Mouse (Mus musculus) CH12.LX (cell line): ENCODE results near the gene Miox. TPM values are rescaled to one million over a fixed set of nuclear protein-coding genes. Genes with fewer than 3 reads are reported as not detected.
A peak's percentile ranks its signal among the peaks of the same experiment; 100 is the strongest.

Experiments used
- DNase-seq: peaks from one replicate; pipeline ENCODE4 v3.0.0-alpha.2; 2013; ENCODE audit errors: extremely low read depth
- H3K27ac ChIP-seq: 2 replicates; pipeline ENCODE4 v1.5.1; 2012; ENCODE audit warnings: low read depth, mild to moderate bottlenecking, control low read depth, moderate library complexity; ENCODE audit not compliant: insufficient read depth
- H3K27me3 ChIP-seq: replicated peaks from 2 replicates; pipeline ENCODE3; 2012; ENCODE audit warnings: inconsistent platforms
- H3K36me3 ChIP-seq, 2 experiments: replicated peaks in 1 of 2; 2 replicates each; pipeline versions ENCODE3 to v1.6.1; 2012; ENCODE audit warnings: inconsistent platforms in 1 of 2, low read length in 1 of 2, mild to moderate bottlenecking in 1 of 2, mixed read lengths in 1 of 2, moderate library complexity in 1 of 2; ENCODE audit not compliant: control insufficient read depth in 1 of 2, insufficient read depth in 1 of 2
- H3K4me1 ChIP-seq, 2 experiments: 2 replicates each; pipeline ENCODE4 v1.6.1; 2012; ENCODE audit warnings: inconsistent platforms in 1 of 2, moderate library complexity in 1 of 2; ENCODE audit not compliant: insufficient read depth in 2 of 2, control insufficient read depth in 1 of 2
- H3K4me2 ChIP-seq: 2 replicates; pipeline ENCODE4 v1.6.1; 2012; ENCODE audit warnings: low read depth, mild to moderate bottlenecking, control low read depth; ENCODE audit not compliant: poor library complexity, insufficient read depth, severe bottlenecking
- H3K4me3 ChIP-seq, 3 experiments: fragments of 150-350 bp in 1 of 3; sonication (generic) in 1 of 3; replicated peaks in 1 of 3; 2 replicates each; pipeline versions ENCODE3 to v1.5.1; 2011 to 2012; ENCODE audit warnings: low read depth in 2 of 3, low read length in 2 of 3, mild to moderate bottlenecking in 2 of 3, moderate library complexity in 2 of 3, control low read depth in 1 of 3, improper control_type of control experiment in 1 of 3, inconsistent platforms in 1 of 3, mixed read lengths in 1 of 3; ENCODE audit not compliant: poor library complexity in 1 of 3
- H3K79me2 ChIP-seq: replicated peaks from 2 replicates; pipeline ENCODE4 v1.6.1; 2012; ENCODE audit warnings: mild to moderate bottlenecking, moderate library complexity; ENCODE audit not compliant: control insufficient read depth, poor library complexity, insufficient read depth, severe bottlenecking; ENCODE audit errors: extremely low read depth
- H3K9ac ChIP-seq: 2 replicates; pipeline ENCODE4 v1.6.1; 2012; ENCODE audit warnings: low read depth, mild to moderate bottlenecking, control low read depth, moderate library complexity; ENCODE audit not compliant: insufficient read depth
- H3K9me3 ChIP-seq: replicated peaks from 2 replicates; pipeline ENCODE3; 2012; ENCODE audit warnings: low read length, inconsistent platforms, mixed read lengths
- BHLHE40 ChIP-seq: IDR thresholded peaks from 2 replicates; pipeline ENCODE4 v1.6.1; 2011; ENCODE audit warnings: mild to moderate bottlenecking, low read depth, low read length, improper control_type of control experiment
- CHD1 ChIP-seq: IDR thresholded peaks from 2 replicates; pipeline ENCODE4 v1.6.1; 2012; ENCODE audit warnings: low read depth, low read length, improper control_type of control experiment, inconsistent platforms
- CTCF ChIP-seq, 2 experiments: IDR thresholded peaks in 1 of 2; conservative IDR thresholded peaks in 1 of 2; 2 replicates each; pipeline ENCODE4 v1.5.1; 2011 to 2012; ENCODE audit warnings: low read depth in 2 of 2, low read length in 2 of 2, improper control_type of control experiment in 1 of 2, inconsistent platforms in 1 of 2, mild to moderate bottlenecking in 1 of 2, moderate library complexity in 1 of 2
- E2F4 ChIP-seq: IDR thresholded peaks from 2 replicates; pipeline ENCODE4 v1.6.1; 2011; ENCODE audit warnings: low read depth, low read length, improper control_type of control experiment; ENCODE audit not compliant: insufficient replicate concordance
- ELF1 ChIP-seq: IDR thresholded peaks from 2 replicates; pipeline ENCODE4 v1.6.1; 2014; ENCODE audit warnings: low read depth, mild to moderate bottlenecking, inconsistent platforms, low read length, improper control_type of control experiment
- EP300 ChIP-seq: IDR thresholded peaks from 2 replicates; pipeline ENCODE4 v1.6.1; 2011; ENCODE audit warnings: low read length, improper control_type of control experiment
- ETS1 ChIP-seq: conservative IDR thresholded peaks from 2 replicates; pipeline ENCODE4 v1.6.1; 2012; ENCODE audit warnings: low read depth, mild to moderate bottlenecking, inconsistent platforms, low read length, improper control_type of control experiment, moderate library complexity
- HCFC1 ChIP-seq: IDR thresholded peaks from 2 replicates; pipeline ENCODE4 v1.6.1; 2012; ENCODE audit warnings: low read depth, mild to moderate bottlenecking, inconsistent platforms, low read length, improper control_type of control experiment
- JUND ChIP-seq: conservative IDR thresholded peaks from 2 replicates; pipeline ENCODE4 v1.6.1; 2011; ENCODE audit warnings: low read depth, low read length, improper control_type of control experiment
- KAT2A ChIP-seq: IDR thresholded peaks from 2 replicates; pipeline ENCODE4 v1.6.1; 2012; ENCODE audit warnings: low read length, improper control_type of control experiment, inconsistent platforms; ENCODE audit not compliant: insufficient replicate concordance
- MAFK ChIP-seq: IDR thresholded peaks from 2 replicates; pipeline ENCODE4 v1.6.1; 2011; ENCODE audit warnings: low read length, improper control_type of control experiment; ENCODE audit not compliant: insufficient replicate concordance
- MAX ChIP-seq: IDR thresholded peaks from 2 replicates; pipeline ENCODE4 v1.6.1; 2011; ENCODE audit warnings: low read length, improper control_type of control experiment
- MAZ ChIP-seq: IDR thresholded peaks from 2 replicates; pipeline ENCODE4 v1.6.1; 2012; ENCODE audit warnings: low read depth, mild to moderate bottlenecking, inconsistent platforms, low read length, improper control_type of control experiment, moderate library complexity
- MEF2A ChIP-seq: IDR thresholded peaks from 2 replicates; pipeline ENCODE4 v1.6.1; 2014; ENCODE audit warnings: low read depth, mild to moderate bottlenecking, inconsistent platforms, low read length, improper control_type of control experiment, borderline replicate concordance
- MYC ChIP-seq: IDR thresholded peaks from 2 replicates; pipeline ENCODE4 v1.6.1; 2011; ENCODE audit warnings: low read depth, mild to moderate bottlenecking, improper control_type of control experiment, low read length
- NELFE ChIP-seq: IDR thresholded peaks from 2 replicates; pipeline ENCODE4 v1.6.1; 2011; ENCODE audit warnings: low read depth, low read length, improper control_type of control experiment
- NRF1 ChIP-seq: IDR thresholded peaks from 2 replicates; pipeline ENCODE4 v1.6.1; 2014; ENCODE audit warnings: low read depth, mild to moderate bottlenecking, inconsistent platforms, low read length, improper control_type of control experiment, moderate library complexity
- PAX5 ChIP-seq: IDR thresholded peaks from 2 replicates; pipeline ENCODE4 v1.6.1; 2012; ENCODE audit warnings: low read length, inconsistent platforms, mixed read lengths
- POLR2AphosphoS2 ChIP-seq: IDR thresholded peaks from 2 replicates; pipeline ENCODE4 v1.6.1; 2011; ENCODE audit warnings: low read depth, low read length, improper control_type of control experiment
- RAD21 ChIP-seq: IDR thresholded peaks from 2 replicates; pipeline ENCODE4 v1.6.1; 2011; ENCODE audit warnings: low read depth, mild to moderate bottlenecking, low read length, improper control_type of control experiment, moderate library complexity
- RCOR1 ChIP-seq: conservative IDR thresholded peaks from 2 replicates; pipeline ENCODE4 v1.6.1; 2012; ENCODE audit warnings: low read depth, mild to moderate bottlenecking, inconsistent platforms, low read length, improper control_type of control experiment
- SIN3A ChIP-seq: IDR thresholded peaks from 2 replicates; pipeline ENCODE4 v1.6.1; 2012; ENCODE audit warnings: low read length, improper control_type of control experiment, inconsistent platforms
- SMC3 ChIP-seq: IDR thresholded peaks from 2 replicates; pipeline ENCODE4 v1.6.1; 2011; ENCODE audit warnings: low read depth, low read length, improper control_type of control experiment
- TBP ChIP-seq: conservative IDR thresholded peaks from 2 replicates; pipeline ENCODE4 v1.6.1; 2011; ENCODE audit warnings: low read depth, low read length, improper control_type of control experiment
- TCF12 ChIP-seq: IDR thresholded peaks from 2 replicates; pipeline ENCODE4 v1.6.1; 2014; ENCODE audit warnings: low read depth, mild to moderate bottlenecking, inconsistent platforms, low read length, improper control_type of control experiment
- ZKSCAN1 ChIP-seq: IDR thresholded peaks from 2 replicates; pipeline ENCODE4 v1.6.1; 2012; ENCODE audit warnings: low read depth, inconsistent platforms, low read length, improper control_type of control experiment, borderline replicate concordance
- ZNF384 ChIP-seq: IDR thresholded peaks from 2 replicates; pipeline ENCODE4 v1.6.1; 2012; ENCODE audit warnings: low read depth, low read length, improper control_type of control experiment, inconsistent platforms
- dilution Hi-C: fragments of 300-500 bp; cut with MboI; formaldehyde crosslinking; loops from 2 replicates; pipeline ENCODE4 v1.14.3; 2020; ENCODE audit warnings: low sequenced_read_pairs; ENCODE audit not compliant: extremely low pct_unique_long_range_greater_than_20kb, extremely low pct_ligation_motif_present
- in situ Hi-C: fragments of 300-500 bp; cut with MboI; formaldehyde crosslinking; loops from 3 replicates; pipeline ENCODE4 v1.14.3; 2019; ENCODE audit warnings: low sequenced_read_pairs, low pct_ligation_motif_present, low pct_unique_long_range_greater_than_20kb, mixed read lengths
- polyA plus RNA-seq: library from polyadenylated mRNA; unstranded; fragments of >175 nt; gene quantifications from 2 replicates; pipeline ENCODE4 v1.2.1, GENCODE M21; 2012; ENCODE audit warnings: low read depth; ENCODE audit not compliant: insufficient read length
- total RNA-seq, 2 experiments: library from RNA; depleted of rRNA; stranded (reverse); fragments of 300-350 nt in 1 of 2; fragments of >200 nt in 1 of 2; gene quantifications; 2 replicates each; pipeline ENCODE4 v1.2.3; 2012 to 2014

Miox gene
- total and polyA plus RNA-seq, 3 experiments, result not detected

DNA sequence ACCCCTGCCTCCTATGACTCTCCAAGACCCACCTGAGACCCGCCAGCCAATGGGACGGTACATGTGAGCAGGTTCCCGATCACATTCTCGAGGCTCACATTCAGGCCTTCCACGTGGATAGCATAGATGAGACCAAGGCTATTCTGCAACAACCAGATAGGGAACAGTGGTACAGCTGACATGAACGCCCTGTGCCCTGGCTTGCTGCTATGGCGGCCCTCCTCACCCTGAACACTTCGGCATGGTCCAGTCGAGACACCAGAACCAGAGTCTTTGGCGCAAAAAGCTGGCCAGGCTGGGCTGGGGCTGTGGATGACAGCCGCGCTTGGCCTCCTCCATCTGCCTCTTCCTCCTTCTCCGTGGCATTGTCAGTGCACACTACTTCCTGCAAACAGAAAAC is 26.7 kb upstream of the Miox start:
- no peak for TF ChIP-seq MAX
- TF ChIP-seq RAD21, result no peak
- TF ChIP-seq CHD1, result no peak
- no peak for TF ChIP-seq NELFE
- TF ChIP-seq MEF2A, result no peak
- TF ChIP-seq ELF1, result no peak
- no peak for TF ChIP-seq ZKSCAN1
- no peak for TF ChIP-seq TBP
- TF ChIP-seq CTCF (conservative IDR thresholded peaks at IDR 0.05 in 1 of 2, IDR thresholded peaks at IDR 0.05 in 1 of 2; ENCODE audit: low read depth in 2 of 2, low read length in 2 of 2), result no peak
- TF ChIP-seq MAFK, result no peak
- TF ChIP-seq HCFC1, result no peak
- no peak for TF ChIP-seq E2F4
- no peak for TF ChIP-seq NRF1
- no peak for TF ChIP-seq JUND
- no peak for TF ChIP-seq RCOR1
- TF ChIP-seq MAZ, result no peak
- TF ChIP-seq ZNF384, result no peak
- in situ Hi-C loops, result no loop called here
- H3K27ac ChIP-seq, result no peak overlapping the region
- peaks cover 11% of the 10 kb centered on the region; the same call in 1 of the 2 replicates for H3K79me2 ChIP-seq
- H3K36me3 ChIP-seq, result peaks cover 46 to 61% of the 10 kb centered on the region in 2 experiments
- H3K9me3 ChIP-seq, result no peaks in the 10 kb centered on the region
- DNase-seq, result no peak
- dilution Hi-C loops, result no loop called here
- peaks cover 28 to 54% of the 10 kb centered on the region in 2 experiments for H3K4me1 ChIP-seq
- no peak overlapping the region for H3K4me2 ChIP-seq
- no peak overlapping the region for H3K9ac ChIP-seq
- no peaks in the 10 kb centered on the region for H3K27me3 ChIP-seq
- no peak overlapping the region for H3K4me3 ChIP-seq

DNA sequence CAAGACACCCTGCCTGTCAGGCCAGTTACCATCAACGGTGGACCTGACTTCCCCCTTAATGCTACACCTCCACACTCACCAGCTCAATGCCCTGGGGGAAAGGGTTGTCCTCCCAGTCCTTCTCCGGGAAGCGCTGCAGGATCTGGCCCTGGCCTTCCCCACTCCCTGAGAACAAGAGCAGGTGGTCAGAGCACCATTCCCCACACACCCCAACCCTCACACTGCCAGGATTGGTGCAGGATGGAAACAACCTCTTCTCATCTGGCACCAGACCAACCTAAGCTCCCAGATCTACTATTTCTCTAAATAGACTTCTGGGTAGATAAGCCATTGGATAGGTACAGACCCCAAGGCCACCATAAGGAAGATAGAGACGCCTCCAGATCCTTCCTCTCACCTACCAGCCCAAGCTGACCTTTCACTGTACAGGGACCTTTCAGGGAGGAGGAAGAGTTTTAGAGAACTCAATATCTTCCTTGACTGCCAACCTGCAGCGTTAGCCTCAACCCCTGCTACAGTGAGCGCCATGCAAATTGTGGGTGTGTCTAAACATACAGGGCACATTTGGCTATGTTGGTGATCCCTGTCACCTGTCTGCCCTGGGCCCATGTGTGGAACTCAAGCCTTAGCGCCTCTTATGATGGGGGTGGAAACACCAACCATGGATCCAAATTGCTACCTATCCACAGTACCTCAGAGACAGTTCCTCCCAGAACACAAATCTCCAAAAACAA is 25.6 kb upstream of the Miox start:
- TF ChIP-seq EP300, result no peak
- no peak for TF ChIP-seq KAT2A
- TF ChIP-seq E2F4, result no peak
- TF ChIP-seq MAX, result no peak
- no peak for TF ChIP-seq RCOR1
- TF ChIP-seq SMC3, result no peak
- no peak for TF ChIP-seq ETS1
- TF ChIP-seq TCF12, result no peak
- TF ChIP-seq PAX5, result no peak
- no peak for TF ChIP-seq NELFE
- no peak for TF ChIP-seq ZKSCAN1
- no peak for TF ChIP-seq BHLHE40
- TF ChIP-seq POLR2AphosphoS2, result no peak
- no peak for TF ChIP-seq JUND
- TF ChIP-seq MYC, result no peak
- TF ChIP-seq NRF1, result no peak
- TF ChIP-seq ZNF384, result no peak
- TF ChIP-seq SIN3A, result no peak
- in situ Hi-C loops, result no loop called here
- H3K27ac ChIP-seq, result no peak overlapping the region

More for the DNA sequence above, 25.6 kb upstream of the Miox start:
- no peak overlapping the region for H3K4me3 ChIP-seq
- H3K9me3 ChIP-seq, result no peaks in the 10 kb centered on the region
- H3K27me3 ChIP-seq, result no peaks in the 10 kb centered on the region
- no peak overlapping the region for H3K9ac ChIP-seq
- dilution Hi-C loops, result no loop called here
- H3K79me2 ChIP-seq, result peaks cover 11% of the 10 kb centered on the region
- no peak overlapping the region for H3K4me2 ChIP-seq
- H3K4me1 ChIP-seq, result peaks cover 33 to 65% of the 10 kb centered on the region in 2 experiments
- peaks cover 35 to 56% of the 10 kb centered on the region in 2 experiments for H3K36me3 ChIP-seq
- DNase-seq, result peak; percentile 33
